Mouse (Mus musculus): ENCODE data around the gene Chrdl2. TPM values are rescaled to one million over a fixed set of nuclear protein-coding genes. Genes with fewer than 3 reads are reported as not detected.
"Not testable (repeated sequence)": the region's sequence is repeated elsewhere in the genome, so short reads cannot be mapped to it uniquely, and the experiment has no call there.

Gene Chrdl2
- polyA plus RNA-seq, 1 experiment from 2014 or later: 0.48 TPM

GRCm38 (mm10) chr7:100043605-100044031 lies 37.6 kb downstream of the Chrdl2 start:
- no peaks in the 10 kb centered on the region for H3K9me3 ChIP-seq (replicated peaks; ENCODE audit: control insufficient read depth, low read length, poor library complexity, severe bottlenecking)
- H3K27me3 ChIP-seq (ENCODE audit: control insufficient read depth, insufficient read depth, low read depth, low read length): peaks cover 5% of the 10 kb centered on the region
- ATAC-seq: no peak
- whole genome bisulfite sequencing: 50% methylated on average over 4 of the region's 4 CpGs
- H3K27ac ChIP-seq (ENCODE audit: low read length): no peak overlapping the region
- H3K4me1 ChIP-seq (ENCODE audit: control insufficient read depth, insufficient read depth, low read length): no peaks in the 10 kb centered on the region
- H3K4me3 ChIP-seq (ENCODE audit: low read depth, low read length): no peak overlapping the region
- no peaks in the 10 kb centered on the region for H3K36me3 ChIP-seq (ENCODE audit: control insufficient read depth, insufficient read depth, low read length)
- no peak overlapping the region for H3K9ac ChIP-seq (ENCODE audit: low read depth, low read length)
- no peak overlapping the region for H3K4me2 ChIP-seq (ENCODE audit: low read length)

- Histone ChIP-seq H3K4me3 (ENCODE audit: low read depth, low read length) (no peak overlapping the region), H3K27ac (ENCODE audit: low read length) (no peak overlapping the region), H3K4me2 (ENCODE audit: low read length) (no peak overlapping the region), H3K36me3 (ENCODE audit: control insufficient read depth, insufficient read depth, low read length) (no peaks in the 10 kb centered on the region), H3K9me3 (replicated peaks; ENCODE audit: control insufficient read depth, low read length, poor library complexity, severe bottlenecking) (no peaks in the 10 kb centered on the region), H3K4me1 (ENCODE audit: control insufficient read depth, insufficient read depth, low read length) (no peaks in the 10 kb centered on the region; the same call in 1 of the 2 replicates), H3K9ac (ENCODE audit: low read depth, low read length) (no peak overlapping the region), H3K27me3 (ENCODE audit: control insufficient read depth, insufficient read depth, low read depth, low read length) (peaks cover 5% of the 10 kb centered on the region)
- WGBS: 66% methylated on average over 2 of the region's 2 CpGs
- ATAC-seq: no peak
These were observed 40.5 kb downstream of the Chrdl2 start for GRCm38 (mm10) chr7:100046486-100046885.

- no peak for ATAC-seq
- H3K4me2 ChIP-seq (ENCODE audit: low read length): no peak overlapping the region
- no peak overlapping the region for H3K9ac ChIP-seq (ENCODE audit: low read depth, low read length)
- H3K4me3 ChIP-seq (ENCODE audit: low read depth, low read length): no peak overlapping the region
- H3K36me3 ChIP-seq (ENCODE audit: control insufficient read depth, insufficient read depth, low read length): no peaks in the 10 kb centered on the region
- WGBS: 63% methylated on average over 4 of the region's 4 CpGs
- H3K9me3 ChIP-seq (replicated peaks; ENCODE audit: control insufficient read depth, low read length, poor library complexity, severe bottlenecking): no peaks in the 10 kb centered on the region
- no peaks in the 10 kb centered on the region; the same call in 1 of the 2 replicates for H3K4me1 ChIP-seq (ENCODE audit: control insufficient read depth, insufficient read depth, low read length)
- H3K27me3 ChIP-seq (ENCODE audit: control insufficient read depth, insufficient read depth, low read depth, low read length): no peaks in the 10 kb centered on the region
- no peak overlapping the region for H3K27ac ChIP-seq (ENCODE audit: low read length)
These were observed 45.9 kb downstream of the Chrdl2 start for GRCm38 (mm10) chr7:100051904-100052303.

- H3K9me3 ChIP-seq (replicated peaks; ENCODE audit: control insufficient read depth, low read length, poor library complexity, severe bottlenecking); H3K36me3 ChIP-seq (ENCODE audit: control insufficient read depth, insufficient read depth, low read length); ATAC-seq; H3K4me1 ChIP-seq (ENCODE audit: control insufficient read depth, insufficient read depth, low read length); H3K27me3 ChIP-seq (ENCODE audit: control insufficient read depth, insufficient read depth, low read depth, low read length); H3K27ac ChIP-seq (ENCODE audit: low read length); H3K9ac ChIP-seq (ENCODE audit: low read depth, low read length); H3K4me3 ChIP-seq (ENCODE audit: low read depth, low read length); H3K4me2 ChIP-seq (ENCODE audit: low read length): not testable (repeated sequence)
- 86% methylated on average over 2 of the region's 2 CpGs for WGBS
These were observed 47.0 kb downstream of the Chrdl2 start for GRCm38 (mm10) chr7:100052991-100053390.

GRCm38 (mm10) chr7:100073959-100074358 lies 68.0 kb downstream of the Chrdl2 start:
- Histone ChIP-seq H3K4me2 (ENCODE audit: low read length) (no peak overlapping the region), H3K27ac (ENCODE audit: low read length) (no peak overlapping the region), H3K9me3 (replicated peaks; ENCODE audit: control insufficient read depth, low read length, poor library complexity, severe bottlenecking) (0 out of 2 replicates have a peak, but pooled peaks cover 4% of the 10 kb centered on the region), H3K9ac (ENCODE audit: low read depth, low read length) (no peak overlapping the region), H3K36me3 (ENCODE audit: control insufficient read depth, insufficient read depth, low read length) (no peaks in the 10 kb centered on the region), H3K4me3 (ENCODE audit: low read depth, low read length) (no peak overlapping the region), H3K27me3 (ENCODE audit: control insufficient read depth, insufficient read depth, low read depth, low read length) (no peaks in the 10 kb centered on the region), H3K4me1 (ENCODE audit: control insufficient read depth, insufficient read depth, low read length) (no peaks in the 10 kb centered on the region)
- WGBS: 84% methylated on average over 2 of the region's 2 CpGs
- no peak for ATAC-seq

GRCm38 (mm10) chr7:100076296-100076695 lies 70.3 kb downstream of the Chrdl2 start:
- no peak for ATAC-seq
- no peak overlapping the region for H3K4me3 ChIP-seq (ENCODE audit: low read depth, low read length)
- WGBS: 84% methylated on average over 5 of the region's 5 CpGs

GRCm38 (mm10) chr7:100077071-100077470 lies 71.1 kb downstream of the Chrdl2 start:
- Histone ChIP-seq H3K27me3 (ENCODE audit: control insufficient read depth, insufficient read depth, low read depth, low read length) (no peaks in the 10 kb centered on the region), H3K4me3 (ENCODE audit: low read depth, low read length) (no peak overlapping the region), H3K36me3 (ENCODE audit: control insufficient read depth, insufficient read depth, low read length) (no peaks in the 10 kb centered on the region), H3K4me1 (ENCODE audit: control insufficient read depth, insufficient read depth, low read length) (no peaks in the 10 kb centered on the region), H3K9ac (ENCODE audit: low read depth, low read length) (no peak overlapping the region), H3K27ac (ENCODE audit: low read length) (no peak overlapping the region), H3K4me2 (ENCODE audit: low read length) (no peak overlapping the region), H3K9me3 (replicated peaks; ENCODE audit: control insufficient read depth, low read length, poor library complexity, severe bottlenecking) (0 out of 2 replicates have a peak, but pooled peaks cover 3% of the 10 kb centered on the region)
- WGBS: 80% methylated on average over 4 of the region's 4 CpGs
- ATAC-seq: no peak

More at GRCm38 (mm10) chr7:100076296-100076695, 70.3 kb downstream of the Chrdl2 start:
- no peak overlapping the region for H3K9ac ChIP-seq (ENCODE audit: low read depth, low read length)
- H3K4me2 ChIP-seq (ENCODE audit: low read length): no peak overlapping the region
- H3K4me1 ChIP-seq (ENCODE audit: control insufficient read depth, insufficient read depth, low read length): no peaks in the 10 kb centered on the region
- 0 out of 2 replicates have a peak, but pooled peaks cover 4% of the 10 kb centered on the region for H3K9me3 ChIP-seq (replicated peaks; ENCODE audit: control insufficient read depth, low read length, poor library complexity, severe bottlenecking)
- H3K27ac ChIP-seq (ENCODE audit: low read length): no peak overlapping the region
- no peaks in the 10 kb centered on the region for H3K36me3 ChIP-seq (ENCODE audit: control insufficient read depth, insufficient read depth, low read length)
- H3K27me3 ChIP-seq (ENCODE audit: control insufficient read depth, insufficient read depth, low read depth, low read length): no peaks in the 10 kb centered on the region

- no peak for ATAC-seq
- Histone ChIP-seq H3K9ac (ENCODE audit: low read depth, low read length) (no peak overlapping the region), H3K4me1 (ENCODE audit: control insufficient read depth, insufficient read depth, low read length) (no peaks in the 10 kb centered on the region), H3K4me3 (ENCODE audit: low read depth, low read length) (no peak overlapping the region), H3K36me3 (ENCODE audit: control insufficient read depth, insufficient read depth, low read length) (peaks cover 9% of the 10 kb centered on the region; the same call in 1 of the 2 replicates), H3K4me2 (ENCODE audit: low read length) (no peak overlapping the region), H3K27me3 (ENCODE audit: control insufficient read depth, insufficient read depth, low read depth, low read length) (no peaks in the 10 kb centered on the region), H3K9me3 (replicated peaks; ENCODE audit: control insufficient read depth, low read length, poor library complexity, severe bottlenecking) (no peaks in the 10 kb centered on the region), H3K27ac (ENCODE audit: low read length) (no peak overlapping the region)
- WGBS: 45% methylated on average over 12 of the region's 12 CpGs
These were observed 74.3 kb downstream of the Chrdl2 start for GRCm38 (mm10) chr7:100080087-100080781.

- no peak for ATAC-seq
- 95% methylated on average over 6 of the region's 6 CpGs for WGBS
- Histone ChIP-seq H3K9me3 (replicated peaks; ENCODE audit: control insufficient read depth, low read length, poor library complexity, severe bottlenecking) (no peaks in the 10 kb centered on the region), H3K27me3 (ENCODE audit: control insufficient read depth, insufficient read depth, low read depth, low read length) (no peaks in the 10 kb centered on the region), H3K9ac (ENCODE audit: low read depth, low read length) (no peak overlapping the region), H3K4me3 (ENCODE audit: low read depth, low read length) (no peak overlapping the region), H3K4me2 (ENCODE audit: low read length) (no peak overlapping the region), H3K27ac (ENCODE audit: low read length) (no peak overlapping the region), H3K4me1 (ENCODE audit: control insufficient read depth, insufficient read depth, low read length) (no peaks in the 10 kb centered on the region), H3K36me3 (ENCODE audit: control insufficient read depth, insufficient read depth, low read length) (peaks cover 25% of the 10 kb centered on the region)
These were observed 76.9 kb downstream of the Chrdl2 start for GRCm38 (mm10) chr7:100082836-100083235.

Measured in midbrain, embryonic 16.5 days (tissue).